Comparison of ENCODE assay signal across 11 mouse cellular contexts in genomic region chr14:62937675-62938074, GRCm38 (mm10). TPM values are rescaled to one million over a fixed set of nuclear protein-coding genes. Genes with fewer than 3 reads are reported as not detected.
DNase-seq lines count a peak whose midpoint lies in the region; ATAC-seq and TF ChIP-seq lines count a peak whose summit lies in the region.
"Had no signal": no experiment of that assay in that cellular context is flagged by ENCODE, and none has a peak within 500 bp of the region (broad histone marks: within the 10 kb centered on the region; RNA-seq: fewer than 3 reads in every experiment).

No protein-coding gene starts in this region.

- ATAC-seq in Patski: no peak
- no peak for ATAC-seq in erythroid progenitor cell, adult 5-6 weeks (replicated peaks; ENCODE audit: low FRiP score, poor library complexity, severe bottlenecking)
- ATAC-seq in midbrain, embryonic 11.5 days (ENCODE audit: low FRiP score): no peak

- H3K4me2 ChIP-seq in midbrain, embryonic 11.5 days: no peak overlapping the region

- peak; percentile 6 to 22 for DNase-seq in frontal cortex, postnatal 36 days (ENCODE audit: low spot score in 2 of 2)
- DNase-seq in frontal cortex, postnatal 14 days (ENCODE audit: low spot score in 2 of 2): no peak
- DNase-seq in left cerebral cortex, adult 2 months (ENCODE audit: extremely low spot score in 1 of 2, low spot score in 2 of 2): peak in 1 of 2 experiments; percentile 22
- no peak for DNase-seq in left cerebral cortex, adult 8-10 months (ENCODE audit: low spot score in 2 of 2)
- no peak for DNase-seq in Patski (ENCODE audit: low read depth, low spot score)
- DNase-seq in cerebellum, postnatal 14 days: peak; percentile 47 to 58
- DNase-seq in midbrain, embryonic 11.5 days (ENCODE audit: low spot score, missing footprints): no peak

- H3K9ac ChIP-seq in midbrain, embryonic 11.5 days (ENCODE audit: low read length): no peak overlapping the region

- peaks cover 3% of the 10 kb centered on the region; the same call in 1 of the 2 replicates for H3K36me3 ChIP-seq in midbrain, embryonic 11.5 days (ENCODE audit: control insufficient read depth, insufficient read depth, low read length)

- POLR2A ChIA-PET in Patski (lab: Charles Lee): interaction anchor here (0.6 kb wide), 1 partner anchor 218 kb away, joined by 3 read pairs; no protein-coding TSS in a partner anchor

- no peak overlapping the region for H3K4me3 ChIP-seq in left cerebral cortex, adult 2 months
- no peak overlapping the region for H3K4me3 ChIP-seq in midbrain, embryonic 11.5 days (ENCODE audit: low read depth, low read length)
- H3K4me3 ChIP-seq: megakaryocyte, embryonic 14.5 days had no signal

- CTCF ChIA-PET in Patski (lab: Charles Lee): interaction anchor here (0.8 to 1.3 kb wide), 4 partner anchors 12 to 98 kb away, joined by 3 to 10 read pairs (median 3); no protein-coding TSS in a partner anchor

- no peaks in the 10 kb centered on the region for H3K27me3 ChIP-seq in Patski
- no peaks in the 10 kb centered on the region for H3K27me3 ChIP-seq in midbrain, embryonic 11.5 days (ENCODE audit: control insufficient read depth, insufficient read depth, low read length)

- no peaks in the 10 kb centered on the region for H3K4me1 ChIP-seq in midbrain, embryonic 11.5 days (ENCODE audit: control insufficient read depth, insufficient read depth, low read length)

- intact Hi-C loops in left cerebral cortex, adult 2 months (cut with DNase I): loop anchor here (2.0 to 5.0 kb wide), 4 partner anchors 59 to 300 kb away; partner anchors contain the start of gene Ints6

- H3K27ac ChIP-seq in left cerebral cortex, adult 2 months: no peak overlapping the region
- no peak overlapping the region for H3K27ac ChIP-seq in midbrain, embryonic 11.5 days (ENCODE audit: low read depth, low read length)

- in situ Hi-C loops in Patski (cut with MboI; ENCODE audit: low pct_unique_long_range_greater_than_20kb): loop anchor here (5.0 kb wide), 2 partner anchors 55 to 100 kb away; partner anchors contain the start of gene Wdfy2

- TF ChIP-seq CTCF in left cerebral cortex, adult 2 months (IDR thresholded peaks at IDR 0.05): peak; percentile 63
- peak; percentile 52 for TF ChIP-seq CTCF in Patski (IDR thresholded peaks at IDR 0.05)

- WGBS in midbrain, embryonic 11.5 days: 70% methylated on average over 5 of the region's 5 CpGs

- no peaks in the 10 kb centered on the region; the same call in 1 of the 2 replicates for H3K9me3 ChIP-seq in midbrain, embryonic 11.5 days (ENCODE audit: control insufficient read depth, low read length)

RNA-seq across cellular contexts. Expression of gene Defb48, which starts 46.6 kb away (rescaled TPM):
- not detected for total RNA-seq in left cerebral cortex, adult 2 months (2021)
- not detected for total RNA-seq in left cerebral cortex, adult 8-10 months (2022)
- polyA plus RNA-seq in Patski (2021): not detected
- not detected in 2 replicates for total RNA-seq in erythroid progenitor cell, adult 5-6 weeks (2015; ENCODE audit: low replicate concordance)
- total RNA-seq in erythroid progenitor cell, adult 5-6 weeks (2017; ENCODE audit: low replicate concordance): not detected in 2 replicates
- polyA plus RNA-seq in midbrain, embryonic 11.5 days (2014; fragmentation: Nextera tagmentation; extraction: Ambion mirVana): not detected in 2 replicates
- total RNA-seq: common myeloid progenitor, adult 5-6 weeks had no signal
- polyA plus RNA-seq: large intestine, adult 2 months had no signal

Comparison
In these comparisons a context has a peak if more than half of its experiments do, and no peak if none do; other contexts are left out.
1. DNase-seq: peak in frontal cortex, postnatal 36 days (2 of 2) and cerebellum, postnatal 14 days (2 of 2); none in frontal cortex, postnatal 14 days (0 of 2), left cerebral cortex, adult 8-10 months (0 of 2), Patski (single experiment) and midbrain, embryonic 11.5 days (single experiment).